Mouse (Mus musculus): ENCODE data around the gene Hint2. TPM values are rescaled to one million over a fixed set of nuclear protein-coding genes. Genes with fewer than 3 reads are reported as not detected.

Hint2 gene
- polyA plus RNA-seq, 1 experiment from 2014 or later: 75.3 TPM

GRCm38 (mm10) chr4:43631046-43631955 is 25.0 kb downstream of the Hint2 start, which contains the start of gene Npr2:
TSS of gene Npr2 (plus strand) at chr4:43631935.
- peak within 1 kb of the TSS; percentile 82 for H3K9ac ChIP-seq
- peak within 1 kb of the TSS; percentile 88 for H3K27ac ChIP-seq
- H3K4me3 ChIP-seq: peak within 1 kb of the TSS; percentile 66
- H3K4me2 ChIP-seq: peak within 1 kb of the TSS; percentile 67
- ATAC-seq (ENCODE audit: insufficient number of reproducible peaks, low FRiP score, low TSS enrichment, low read depth): peak; percentile 46
- peaks cover 48% of the 10 kb centered on the region for H3K4me1 ChIP-seq
- no peaks in the 10 kb centered on the region for H3K9me3 ChIP-seq
- under 1% methylated on average over 34 of the region's 70 CpGs for WGBS
- H3K27me3 ChIP-seq: no peaks in the 10 kb centered on the region
- no peaks in the 10 kb centered on the region for H3K36me3 ChIP-seq

- H3K4me3 ChIP-seq: peak overlapping the region; percentile 66
- peaks cover 46% of the 10 kb centered on the region for H3K4me1 ChIP-seq
- no peaks in the 10 kb centered on the region for H3K27me3 ChIP-seq
- peak overlapping the region; percentile 88 for H3K27ac ChIP-seq
- no peak overlapping the region for H3K9ac ChIP-seq
- ATAC-seq (ENCODE audit: insufficient number of reproducible peaks, low FRiP score, low TSS enrichment, low read depth): no peak
- 23% methylated on average over 5 of the region's 5 CpGs for whole genome bisulfite sequencing
- no peaks in the 10 kb centered on the region for H3K9me3 ChIP-seq
- H3K36me3 ChIP-seq: no peaks in the 10 kb centered on the region
- peak overlapping the region; percentile 67 for H3K4me2 ChIP-seq
Measured at GRCm38 (mm10) chr4:43630671-43631045, 25.6 kb downstream of the Hint2 start.

- 0 out of 2 replicates have a peak, but pooled peaks have one; percentile 50 for ATAC-seq (ENCODE audit: insufficient number of reproducible peaks, low FRiP score, low TSS enrichment, low read depth)
- WGBS: 6% methylated on average over 5 of the region's 5 CpGs
- H3K4me2 ChIP-seq: no peak overlapping the region
- peak overlapping the region; percentile 88 for H3K27ac ChIP-seq
- no peaks in the 10 kb centered on the region for H3K36me3 ChIP-seq
- H3K27me3 ChIP-seq: no peaks in the 10 kb centered on the region
- H3K4me3 ChIP-seq: 0 out of 2 replicates have a peak overlapping the region, but pooled peaks have one; percentile 3
- H3K4me1 ChIP-seq: peaks cover 43% of the 10 kb centered on the region
- H3K9ac ChIP-seq: no peak overlapping the region
- peaks cover 5% of the 10 kb centered on the region; the same call in 1 of the 2 replicates for H3K9me3 ChIP-seq
Measured at GRCm38 (mm10) chr4:43630030-43630581, 26.2 kb downstream of the Hint2 start.

GRCm38 (mm10) chr4:43629106-43629817 is 27.0 kb downstream of the Hint2 start:
- ATAC-seq (ENCODE audit: insufficient number of reproducible peaks, low FRiP score, low TSS enrichment, low read depth): no peak
- Histone ChIP-seq H3K4me3 (no peak overlapping the region), H3K4me1 (peaks cover 36% of the 10 kb centered on the region), H3K9me3 (peaks cover 8% of the 10 kb centered on the region; the same call in 1 of the 2 replicates), H3K27me3 (no peaks in the 10 kb centered on the region), H3K27ac (no peak overlapping the region), H3K9ac (no peak overlapping the region), H3K36me3 (no peaks in the 10 kb centered on the region), H3K4me2 (no peak overlapping the region)
- WGBS: 44% methylated on average over 20 of the region's 20 CpGs

- WGBS: 68% methylated on average over 4 of the region's 4 CpGs
- Histone ChIP-seq H3K36me3 (no peaks in the 10 kb centered on the region), H3K9ac (no peak overlapping the region), H3K27me3 (no peaks in the 10 kb centered on the region), H3K4me2 (no peak overlapping the region), H3K27ac (no peak overlapping the region), H3K4me3 (no peak overlapping the region), H3K9me3 (peaks cover 4% of the 10 kb centered on the region; the same call in 1 of the 2 replicates), H3K4me1 (no peaks in the 10 kb centered on the region)
- no peak for ATAC-seq (ENCODE audit: insufficient number of reproducible peaks, low FRiP score, low TSS enrichment, low read depth)
Measured at GRCm38 (mm10) chr4:43620146-43620778, 36.0 kb downstream of the Hint2 start.

- H3K9ac ChIP-seq: no peak overlapping the region
- H3K27me3 ChIP-seq: no peaks in the 10 kb centered on the region
- H3K9me3 ChIP-seq: no peaks in the 10 kb centered on the region
- no peak overlapping the region for H3K27ac ChIP-seq
- ATAC-seq (ENCODE audit: insufficient number of reproducible peaks, low FRiP score, low TSS enrichment, low read depth): no peak
- H3K36me3 ChIP-seq: no peaks in the 10 kb centered on the region
- WGBS: 58% methylated on average over 3 of the region's 3 CpGs
- H3K4me3 ChIP-seq: no peak overlapping the region
- no peaks in the 10 kb centered on the region for H3K4me1 ChIP-seq
- H3K4me2 ChIP-seq: no peak overlapping the region
Measured at GRCm38 (mm10) chr4:43613060-43613730, 43.1 kb downstream of the Hint2 start.

GRCm38 (mm10) chr4:43612534-43612933 is 43.7 kb downstream of the Hint2 start:
- H3K9ac ChIP-seq: no peak overlapping the region
- no peak overlapping the region for H3K4me3 ChIP-seq
- no peak for ATAC-seq (ENCODE audit: insufficient number of reproducible peaks, low FRiP score, low TSS enrichment, low read depth)
- no peaks in the 10 kb centered on the region for H3K9me3 ChIP-seq
- no peaks in the 10 kb centered on the region for H3K4me1 ChIP-seq
- no peaks in the 10 kb centered on the region for H3K36me3 ChIP-seq
- no peak overlapping the region for H3K27ac ChIP-seq
- WGBS: 69% methylated on average over 10 of the region's 10 CpGs
- H3K27me3 ChIP-seq: no peaks in the 10 kb centered on the region
- H3K4me2 ChIP-seq: no peak overlapping the region

GRCm38 (mm10) chr4:43604751-43605685 is 51.2 kb downstream of the Hint2 start:
- H3K36me3 ChIP-seq: no peaks in the 10 kb centered on the region
- no peaks in the 10 kb centered on the region for H3K4me1 ChIP-seq
- H3K9me3 ChIP-seq: no peaks in the 10 kb centered on the region
- 65% methylated on average over 9 of the region's 9 CpGs for WGBS
- H3K4me3 ChIP-seq: no peak overlapping the region
- H3K9ac ChIP-seq: no peak overlapping the region
- no peak overlapping the region for H3K27ac ChIP-seq
- no peak for ATAC-seq (ENCODE audit: insufficient number of reproducible peaks, low FRiP score, low TSS enrichment, low read depth)
- no peaks in the 10 kb centered on the region for H3K27me3 ChIP-seq
- H3K4me2 ChIP-seq: no peak overlapping the region

All from limb, embryonic 15.5 days (tissue).